Mouse (Mus musculus): Measurements from ENCODE around the gene Bbs1. TPM values are rescaled to one million over a fixed set of nuclear protein-coding genes. Genes with fewer than 3 reads are reported as not detected.
"Not testable (repeated sequence)": the region's sequence is repeated elsewhere in the genome, so short reads cannot be mapped to it uniquely, and the experiment has no call there.

The Bbs1 gene
- polyA plus RNA-seq, 1 experiment from 2014 or later: 9.0 TPM

- Histone ChIP-seq H3K27ac (ENCODE audit: low read depth, low read length) (no peak overlapping the region), H3K9me3 (replicated peaks; ENCODE audit: control insufficient read depth, low read length) (no peaks in the 10 kb centered on the region), H3K4me2 (ENCODE audit: low read length) (no peak overlapping the region), H3K4me1 (ENCODE audit: control insufficient read depth, insufficient read depth, low read length) (peaks cover 7% of the 10 kb centered on the region), H3K36me3 (ENCODE audit: control insufficient read depth, insufficient read depth, low read length) (no peaks in the 10 kb centered on the region), H3K4me3 (ENCODE audit: low read depth, low read length) (no peak overlapping the region), H3K27me3 (replicated peaks; ENCODE audit: control insufficient read depth, insufficient read depth, low read length) (no peaks in the 10 kb centered on the region), H3K9ac (ENCODE audit: low read length) (no peak overlapping the region)
- DNase-seq (ENCODE audit: low spot score): no peak
- ATAC-seq: no peak
- WGBS: 74% methylated on average over 3 of the region's 3 CpGs
Observed at GRCm38 (mm10) chr19:4876755-4877154, 29.7 kb downstream of the Bbs1 start.

GRCm38 (mm10) chr19:4876241-4876640 lies 30.2 kb downstream of the Bbs1 start:
- H3K27ac ChIP-seq (ENCODE audit: low read depth, low read length): no peak overlapping the region
- H3K9me3 ChIP-seq (replicated peaks; ENCODE audit: control insufficient read depth, low read length): no peaks in the 10 kb centered on the region
- WGBS: 64% methylated on average over 3 of the region's 4 CpGs
- no peak overlapping the region for H3K4me3 ChIP-seq (ENCODE audit: low read depth, low read length)
- no peak overlapping the region for H3K9ac ChIP-seq (ENCODE audit: low read length)
- no peaks in the 10 kb centered on the region for H3K36me3 ChIP-seq (ENCODE audit: control insufficient read depth, insufficient read depth, low read length)
- H3K4me1 ChIP-seq (ENCODE audit: control insufficient read depth, insufficient read depth, low read length): peaks cover 7% of the 10 kb centered on the region
- DNase-seq (ENCODE audit: low spot score) (no peak), ATAC-seq (no peak)
- no peak overlapping the region for H3K4me2 ChIP-seq (ENCODE audit: low read length)
- no peaks in the 10 kb centered on the region for H3K27me3 ChIP-seq (replicated peaks; ENCODE audit: control insufficient read depth, insufficient read depth, low read length)

GRCm38 (mm10) chr19:4874613-4875012 lies 31.8 kb downstream of the Bbs1 start:
- not testable (repeated sequence) for ATAC-seq; H3K4me3 ChIP-seq (ENCODE audit: low read depth, low read length); H3K4me1 ChIP-seq (ENCODE audit: control insufficient read depth, insufficient read depth, low read length); H3K27me3 ChIP-seq (replicated peaks; ENCODE audit: control insufficient read depth, insufficient read depth, low read length); H3K4me2 ChIP-seq (ENCODE audit: low read length); H3K36me3 ChIP-seq (ENCODE audit: control insufficient read depth, insufficient read depth, low read length); H3K27ac ChIP-seq (ENCODE audit: low read depth, low read length); DNase-seq (ENCODE audit: low spot score); H3K9me3 ChIP-seq (replicated peaks; ENCODE audit: control insufficient read depth, low read length); H3K9ac ChIP-seq (ENCODE audit: low read length)
- 100% methylated on average over 1 of the region's 1 CpGs for WGBS

- ATAC-seq: no peak
- WGBS: 3% methylated on average over 17 of the region's 17 CpGs
Observed at GRCm38 (mm10) chr19:4865147-4865546, 41.3 kb downstream of the Bbs1 start.

GRCm38 (mm10) chr19:4863048-4863447 lies 43.4 kb downstream of the Bbs1 start:
- Histone ChIP-seq H3K4me2 (ENCODE audit: low read length) (no peak overlapping the region), H3K27ac (ENCODE audit: low read depth, low read length) (no peak overlapping the region), H3K4me3 (ENCODE audit: low read depth, low read length) (no peak overlapping the region), H3K4me1 (ENCODE audit: control insufficient read depth, insufficient read depth, low read length) (no peaks in the 10 kb centered on the region), H3K9me3 (replicated peaks; ENCODE audit: control insufficient read depth, low read length) (no peaks in the 10 kb centered on the region), H3K27me3 (replicated peaks; ENCODE audit: control insufficient read depth, insufficient read depth, low read length) (no peaks in the 10 kb centered on the region), H3K9ac (ENCODE audit: low read length) (no peak overlapping the region), H3K36me3 (ENCODE audit: control insufficient read depth, insufficient read depth, low read length) (no peaks in the 10 kb centered on the region)
- DNase-seq (ENCODE audit: low spot score) (no peak), ATAC-seq (no peak)
- 75% methylated on average over 6 of the region's 6 CpGs for WGBS

More at GRCm38 (mm10) chr19:4865147-4865546, 41.3 kb downstream of the Bbs1 start:
- Histone ChIP-seq H3K36me3 (ENCODE audit: control insufficient read depth, insufficient read depth, low read length) (no peaks in the 10 kb centered on the region), H3K27me3 (replicated peaks; ENCODE audit: control insufficient read depth, insufficient read depth, low read length) (no peaks in the 10 kb centered on the region), H3K4me2 (ENCODE audit: low read length) (peak overlapping the region; percentile 23; the same call in 1 of the 2 replicates), H3K4me3 (ENCODE audit: low read depth, low read length) (no peak overlapping the region), H3K27ac (ENCODE audit: low read depth, low read length) (no peak overlapping the region), H3K9ac (ENCODE audit: low read length) (no peak overlapping the region), H3K4me1 (ENCODE audit: control insufficient read depth, insufficient read depth, low read length) (no peaks in the 10 kb centered on the region), H3K9me3 (replicated peaks; ENCODE audit: control insufficient read depth, low read length) (no peaks in the 10 kb centered on the region)
- peak; percentile 46 for DNase-seq (ENCODE audit: low spot score)

- no peaks in the 10 kb centered on the region for H3K27me3 ChIP-seq (replicated peaks; ENCODE audit: control insufficient read depth, insufficient read depth, low read length)
- H3K9ac ChIP-seq (ENCODE audit: low read length): no peak overlapping the region
- no peak overlapping the region for H3K4me2 ChIP-seq (ENCODE audit: low read length)
- WGBS: 83% methylated on average over 6 of the region's 6 CpGs
- no peaks in the 10 kb centered on the region for H3K36me3 ChIP-seq (ENCODE audit: control insufficient read depth, insufficient read depth, low read length)
- H3K9me3 ChIP-seq (replicated peaks; ENCODE audit: control insufficient read depth, low read length): no peaks in the 10 kb centered on the region
- no peak overlapping the region for H3K27ac ChIP-seq (ENCODE audit: low read depth, low read length)
- no peak overlapping the region for H3K4me3 ChIP-seq (ENCODE audit: low read depth, low read length)
- ATAC-seq (no peak), DNase-seq (ENCODE audit: low spot score) (no peak)
- H3K4me1 ChIP-seq (ENCODE audit: control insufficient read depth, insufficient read depth, low read length): peaks cover 7% of the 10 kb centered on the region
Observed at GRCm38 (mm10) chr19:4859081-4859480, 47.3 kb downstream of the Bbs1 start.

- whole genome bisulfite sequencing: 48% methylated on average over 4 of the region's 4 CpGs
Observed at GRCm38 (mm10) chr19:4855951-4856350, 50.5 kb downstream of the Bbs1 start.

GRCm38 (mm10) chr19:4855470-4855820 lies 51.0 kb downstream of the Bbs1 start:
- Histone ChIP-seq H3K9me3 (replicated peaks; ENCODE audit: control insufficient read depth, low read length) (no peaks in the 10 kb centered on the region), H3K27ac (ENCODE audit: low read depth, low read length) (no peak overlapping the region)
- peak; percentile 60; the same call in 1 of the 2 replicates for ATAC-seq

More at GRCm38 (mm10) chr19:4855951-4856350, 50.5 kb downstream of the Bbs1 start:
- Histone ChIP-seq H3K9me3 (replicated peaks; ENCODE audit: control insufficient read depth, low read length) (no peaks in the 10 kb centered on the region), H3K9ac (ENCODE audit: low read length) (no peak overlapping the region), H3K4me3 (ENCODE audit: low read depth, low read length) (no peak overlapping the region), H3K4me1 (ENCODE audit: control insufficient read depth, insufficient read depth, low read length) (peaks cover 7% of the 10 kb centered on the region), H3K36me3 (ENCODE audit: control insufficient read depth, insufficient read depth, low read length) (no peaks in the 10 kb centered on the region), H3K27ac (ENCODE audit: low read depth, low read length) (no peak overlapping the region), H3K4me2 (ENCODE audit: low read length) (peak overlapping the region; percentile 98), H3K27me3 (replicated peaks; ENCODE audit: control insufficient read depth, insufficient read depth, low read length) (no peaks in the 10 kb centered on the region)
- ATAC-seq: no peak
- DNase-seq (ENCODE audit: low spot score): no peak

GRCm38 (mm10) chr19:4854552-4855469 lies 51.6 kb downstream of the Bbs1 start, which contains the start of gene Ctsf:
TSS of gene Ctsf (plus strand) at chr19:4855130.
- DNase-seq (ENCODE audit: low spot score) (peak; percentile 87), ATAC-seq (peak; percentile 95)
- H3K4me2 ChIP-seq (ENCODE audit: low read length): peak within 1 kb of the TSS; percentile 98
- peak within 1 kb of the TSS; percentile 70 for H3K9ac ChIP-seq (ENCODE audit: low read length)
- H3K9me3 ChIP-seq (replicated peaks; ENCODE audit: control insufficient read depth, low read length): no peaks in the 10 kb centered on the region
- no peak within 1 kb of the TSS for H3K27ac ChIP-seq (ENCODE audit: low read depth, low read length)
- no peaks in the 10 kb centered on the region for H3K36me3 ChIP-seq (ENCODE audit: control insufficient read depth, insufficient read depth, low read length)
- H3K27me3 ChIP-seq (replicated peaks; ENCODE audit: control insufficient read depth, insufficient read depth, low read length): no peaks in the 10 kb centered on the region
- WGBS: 5% methylated on average over 45 of the region's 45 CpGs
- H3K4me3 ChIP-seq (ENCODE audit: low read depth, low read length): peak within 1 kb of the TSS; percentile 57
- H3K4me1 ChIP-seq (ENCODE audit: control insufficient read depth, insufficient read depth, low read length): peaks cover 7% of the 10 kb centered on the region

More at GRCm38 (mm10) chr19:4855470-4855820, 51.0 kb downstream of the Bbs1 start:
- Histone ChIP-seq H3K9ac (ENCODE audit: low read length) (peak overlapping the region; percentile 70), H3K36me3 (ENCODE audit: control insufficient read depth, insufficient read depth, low read length) (no peaks in the 10 kb centered on the region), H3K4me1 (ENCODE audit: control insufficient read depth, insufficient read depth, low read length) (peaks cover 7% of the 10 kb centered on the region), H3K27me3 (replicated peaks; ENCODE audit: control insufficient read depth, insufficient read depth, low read length) (no peaks in the 10 kb centered on the region), H3K4me3 (ENCODE audit: low read depth, low read length) (peak overlapping the region; percentile 57), H3K4me2 (ENCODE audit: low read length) (peak overlapping the region; percentile 98)
- no peak for DNase-seq (ENCODE audit: low spot score)
- 1% methylated on average over 14 of the region's 14 CpGs for WGBS
